Mouse (Mus musculus): ENCODE data around the gene Hoxb6. TPM values are rescaled to one million over a fixed set of nuclear protein-coding genes. Genes with fewer than 3 reads are reported as not detected.
A peak's percentile ranks its signal among the peaks of the same experiment; 100 is the strongest.

Gene Hoxb6
- polyA plus RNA-seq, 1 experiment from 2014 or later = 0.30 TPM

DNA sequence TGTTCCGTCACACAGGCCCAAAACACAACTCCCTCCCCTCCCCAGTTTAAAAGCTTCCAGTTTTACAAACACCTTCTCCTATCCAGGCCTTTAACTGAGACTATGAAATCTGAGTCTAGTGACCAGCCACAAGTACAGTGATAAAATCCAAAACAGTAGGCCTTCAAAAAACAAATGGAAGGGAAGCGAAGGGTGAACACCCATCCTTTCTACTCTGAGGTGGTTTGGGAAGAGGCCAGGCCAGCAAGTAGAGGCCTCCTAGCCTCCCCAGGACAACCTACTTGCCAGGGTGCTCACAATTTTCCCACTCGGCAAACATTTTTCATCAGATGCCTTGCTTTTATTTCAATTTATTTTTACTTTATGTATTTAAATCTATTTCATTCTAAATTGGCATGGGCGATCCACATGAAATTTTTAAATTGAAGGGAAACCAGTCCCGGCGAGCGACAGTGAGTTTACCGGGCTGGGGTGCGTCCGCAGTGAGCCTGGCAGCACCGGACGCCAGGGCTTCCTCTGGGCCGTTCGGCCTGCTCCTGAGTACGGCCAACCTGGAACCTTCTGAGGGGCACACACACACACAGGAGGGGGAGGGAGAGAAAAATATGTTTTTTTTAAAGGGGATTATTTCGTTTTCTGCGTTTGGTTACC lies 1.4 kb upstream of the Hoxb6 start:
- H3K27me3 ChIP-seq (replicated peaks) = peaks cover 99% of the 10 kb centered on the region
- no peak overlapping the region for H3K27ac ChIP-seq
- H3K36me3 ChIP-seq = no peaks in the 10 kb centered on the region
- H3K4me1 ChIP-seq = peaks cover 14% of the 10 kb centered on the region; the same call in 1 of the 2 replicates
- H3K4me3 ChIP-seq = no peak overlapping the region
- WGBS (ENCODE audit: insufficient replicate concordance) = 22% methylated on average over 17 of the region's 17 CpGs
- no peaks in the 10 kb centered on the region for H3K9me3 ChIP-seq (replicated peaks)
- no peak for ATAC-seq
- H3K4me2 ChIP-seq = no peak overlapping the region
- no peak overlapping the region for H3K9ac ChIP-seq

DNA sequence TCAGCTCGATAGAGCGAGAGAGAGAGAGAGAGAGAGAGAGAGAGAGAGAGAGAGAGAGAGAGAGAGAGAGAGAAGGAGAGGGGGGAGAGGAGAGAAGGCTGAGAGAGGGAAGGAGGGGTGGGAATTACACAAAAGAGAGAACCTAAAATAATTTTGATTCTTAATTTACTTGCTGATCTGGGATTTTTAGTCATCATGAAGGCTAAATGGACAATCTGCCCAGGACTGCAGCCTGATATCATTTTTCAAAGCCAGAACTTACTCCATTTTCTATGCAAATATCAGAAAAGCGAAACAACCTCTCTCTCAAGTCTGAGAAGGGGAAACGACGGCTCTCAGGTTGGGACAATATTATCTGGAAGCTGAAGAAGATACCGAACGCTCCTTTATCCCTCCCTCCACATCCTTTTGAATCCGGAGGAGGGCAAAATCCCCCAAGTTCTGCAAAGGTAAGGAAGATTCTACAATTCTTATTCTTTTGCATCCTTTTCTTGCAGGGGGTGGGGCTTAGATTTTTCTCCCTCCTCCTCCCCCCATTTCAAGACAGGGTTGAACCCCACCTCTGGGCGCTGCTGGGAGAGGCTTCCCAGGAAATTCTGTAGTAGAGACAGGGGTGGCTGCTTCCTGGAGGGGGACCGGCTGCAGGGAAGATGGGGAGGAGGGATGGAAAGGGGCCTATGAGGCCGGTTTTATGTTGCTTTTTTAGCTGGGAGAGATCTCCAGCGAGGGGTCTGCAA lies 457 bp downstream of the Hoxb6 start:
- no peaks in the 10 kb centered on the region for H3K36me3 ChIP-seq
- no peak overlapping the region for H3K4me2 ChIP-seq
- no peak overlapping the region for H3K9ac ChIP-seq
- H3K4me3 ChIP-seq = no peak overlapping the region
- H3K27ac ChIP-seq = no peak overlapping the region
- WGBS (ENCODE audit: insufficient replicate concordance) = 2% methylated on average over 12 of the region's 12 CpGs
- H3K4me1 ChIP-seq = peaks cover 9% of the 10 kb centered on the region; the same call in 1 of the 2 replicates
- no peaks in the 10 kb centered on the region for H3K9me3 ChIP-seq (replicated peaks)
- peaks cover 99% of the 10 kb centered on the region for H3K27me3 ChIP-seq (replicated peaks)
- ATAC-seq = no peak

DNA sequence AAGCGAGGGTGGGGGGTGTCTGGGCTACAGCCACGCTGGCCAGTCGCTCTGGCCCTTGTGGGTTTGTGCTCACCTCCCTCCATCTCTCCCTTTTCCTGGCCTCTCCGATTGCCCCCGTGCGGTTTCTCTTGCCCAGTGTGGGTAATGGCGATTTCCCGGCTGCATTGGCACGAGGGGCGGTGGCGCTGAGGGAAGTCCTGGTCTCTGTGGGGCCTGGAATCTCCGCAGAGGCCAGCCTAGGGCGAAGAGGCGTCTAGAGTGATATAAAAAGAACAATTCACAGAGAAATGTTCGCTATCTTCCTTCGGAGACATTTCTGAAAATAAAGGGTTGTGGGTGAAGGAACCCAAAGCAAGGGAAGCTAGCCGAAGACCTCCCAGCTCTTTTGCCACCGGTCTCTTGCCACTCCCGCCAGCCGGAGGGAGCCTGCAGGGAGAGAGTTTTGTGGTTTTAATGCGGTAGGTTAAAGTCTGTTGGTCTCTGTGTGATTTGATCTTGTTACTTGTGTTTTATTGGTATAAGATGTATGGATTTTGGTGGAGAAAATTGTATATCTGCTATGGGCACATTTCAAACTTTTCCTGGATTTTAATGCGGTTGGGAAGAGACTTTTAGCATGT lies 1.1 kb downstream of the Hoxb6 start:
- 2% methylated on average over 22 of the region's 22 CpGs for WGBS (ENCODE audit: insufficient replicate concordance)
- Histone ChIP-seq H3K27me3 (replicated peaks) (peaks cover 99% of the 10 kb centered on the region), H3K9me3 (replicated peaks) (no peaks in the 10 kb centered on the region), H3K36me3 (no peaks in the 10 kb centered on the region), H3K27ac (no peak overlapping the region), H3K4me1 (peaks cover 9% of the 10 kb centered on the region; the same call in 1 of the 2 replicates), H3K4me3 (no peak overlapping the region), H3K9ac (no peak overlapping the region), H3K4me2 (no peak overlapping the region)
- no peak for ATAC-seq

DNA sequence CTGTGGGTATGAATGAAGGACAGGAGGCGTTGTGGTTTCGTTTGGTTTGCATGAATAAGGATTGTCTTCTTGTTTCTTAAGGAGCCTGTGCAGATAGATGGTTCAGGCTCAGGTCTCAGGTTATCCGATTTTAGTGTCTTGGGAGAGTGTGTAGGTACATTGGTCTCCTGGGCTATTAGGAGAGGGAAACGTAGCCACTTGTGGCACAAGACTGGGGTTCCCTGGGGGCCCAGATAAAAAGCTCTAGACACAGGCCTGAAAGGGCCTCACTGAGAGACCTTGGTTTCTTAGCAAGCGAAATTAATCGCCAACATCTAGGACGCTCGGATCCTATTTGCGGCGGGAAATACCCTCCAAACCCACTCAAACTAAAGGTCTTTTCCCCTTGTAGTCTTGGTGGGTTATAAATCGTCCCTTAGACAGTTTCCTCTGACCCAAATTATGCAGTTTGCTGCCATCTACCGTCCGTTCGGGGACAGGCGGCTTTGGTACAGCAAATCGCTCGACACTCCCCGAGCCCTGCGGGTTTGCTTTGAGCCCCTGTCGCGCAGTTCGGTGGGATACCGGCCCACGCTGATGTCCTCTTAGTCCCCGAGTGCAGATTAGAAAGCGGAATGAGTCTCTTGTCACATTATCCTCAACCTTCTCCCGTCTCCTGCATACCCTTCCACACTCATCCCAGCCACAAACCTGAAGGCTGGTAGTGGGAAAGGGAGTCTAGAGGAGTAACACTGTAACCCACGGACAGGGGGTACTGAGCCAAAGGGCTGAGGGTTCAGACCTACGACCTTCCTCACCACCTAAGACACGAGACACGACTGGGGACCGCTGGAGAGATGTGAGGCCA lies 2.2 kb downstream of the Hoxb6 start:
- peaks cover 9% of the 10 kb centered on the region; the same call in 1 of the 2 replicates for H3K4me1 ChIP-seq
- ATAC-seq = no peak
- under 1% methylated on average over 32 of the region's 32 CpGs for WGBS (ENCODE audit: insufficient replicate concordance)
- peaks cover 99% of the 10 kb centered on the region for H3K27me3 ChIP-seq (replicated peaks)
- H3K4me3 ChIP-seq = no peak overlapping the region
- no peaks in the 10 kb centered on the region for H3K9me3 ChIP-seq (replicated peaks)
- no peak overlapping the region for H3K4me2 ChIP-seq
- H3K9ac ChIP-seq = no peak overlapping the region
- H3K27ac ChIP-seq = no peak overlapping the region
- H3K36me3 ChIP-seq = no peaks in the 10 kb centered on the region

DNA sequence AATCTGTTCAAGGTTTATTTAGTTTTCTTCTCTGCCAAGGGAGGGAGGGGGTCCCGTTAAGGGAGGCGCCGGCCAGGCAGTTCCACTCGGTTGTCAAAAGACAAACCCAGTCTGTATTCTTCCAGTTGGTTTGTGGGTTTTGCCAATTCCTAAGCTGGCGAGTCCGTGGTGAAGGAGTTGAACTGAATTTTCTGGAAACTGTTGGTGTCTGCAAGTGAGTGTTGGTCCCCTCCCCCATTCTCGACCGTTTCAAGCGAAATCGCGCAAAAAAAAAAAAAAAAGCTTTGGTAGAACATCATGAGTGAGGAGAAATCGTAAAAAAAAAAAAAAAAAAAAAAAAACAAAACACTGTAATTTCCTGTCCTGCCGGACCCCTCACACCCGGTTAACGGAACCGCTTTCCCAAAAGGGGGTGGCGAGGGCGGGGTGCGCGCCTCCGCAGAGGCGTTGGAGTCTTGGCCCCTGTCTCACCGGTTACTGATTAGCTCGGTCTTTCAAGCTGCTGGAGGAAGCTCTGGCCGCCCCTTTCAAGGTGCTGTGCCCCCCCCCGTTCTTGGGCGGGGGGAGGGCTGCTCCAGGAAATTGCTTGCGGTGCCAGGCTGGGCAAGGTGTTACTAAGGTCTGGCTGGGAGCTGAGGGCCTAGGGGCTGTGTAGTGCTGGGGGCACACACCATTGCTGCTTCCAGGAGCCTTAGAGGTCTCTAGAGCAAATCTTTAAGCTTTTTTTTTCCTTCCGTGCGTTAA lies 3.0 kb downstream of the Hoxb6 start:
- H3K27me3 ChIP-seq (replicated peaks) = peaks cover 99% of the 10 kb centered on the region
- H3K4me2 ChIP-seq = no peak overlapping the region
- ATAC-seq = no peak
- H3K4me1 ChIP-seq = peaks cover 10% of the 10 kb centered on the region; the same call in 1 of the 2 replicates
- H3K36me3 ChIP-seq = no peaks in the 10 kb centered on the region
- 1% methylated on average over 30 of the region's 30 CpGs for WGBS (ENCODE audit: insufficient replicate concordance)
- H3K27ac ChIP-seq = no peak overlapping the region
- H3K4me3 ChIP-seq = no peak overlapping the region
- H3K9ac ChIP-seq = no peak overlapping the region
- H3K9me3 ChIP-seq (replicated peaks) = no peaks in the 10 kb centered on the region

DNA sequence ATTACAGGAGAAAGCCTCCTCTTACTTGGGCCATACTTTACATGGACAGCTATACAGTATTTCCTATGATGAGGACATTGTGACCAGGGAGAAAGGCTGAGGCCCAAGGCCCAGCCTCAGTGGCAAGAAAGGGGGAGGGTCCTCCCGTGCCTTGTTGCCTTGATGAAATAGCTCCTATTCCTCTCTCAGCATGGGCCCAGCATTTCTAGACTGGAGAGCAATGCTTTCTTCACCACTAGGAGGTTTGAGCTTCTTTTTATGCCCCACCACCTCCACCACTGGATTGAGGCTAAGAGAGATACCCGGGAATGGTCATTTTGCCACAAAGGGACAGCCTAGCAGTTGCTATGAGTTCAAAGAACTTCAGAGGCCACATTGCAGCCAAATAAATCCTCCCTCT lies 4.7 kb downstream of the Hoxb6 start:
- ATAC-seq = no peak
- Histone ChIP-seq H3K9ac (no peak overlapping the region), H3K36me3 (no peaks in the 10 kb centered on the region), H3K9me3 (replicated peaks) (no peaks in the 10 kb centered on the region), H3K27me3 (replicated peaks) (peaks cover 100% of the 10 kb centered on the region), H3K27ac (no peak overlapping the region), H3K4me3 (no peak overlapping the region), H3K4me1 (peaks cover 13% of the 10 kb centered on the region; the same call in 1 of the 2 replicates), H3K4me2 (no peak overlapping the region)
- WGBS (ENCODE audit: insufficient replicate concordance) = 17% methylated on average over 2 of the region's 2 CpGs

DNA sequence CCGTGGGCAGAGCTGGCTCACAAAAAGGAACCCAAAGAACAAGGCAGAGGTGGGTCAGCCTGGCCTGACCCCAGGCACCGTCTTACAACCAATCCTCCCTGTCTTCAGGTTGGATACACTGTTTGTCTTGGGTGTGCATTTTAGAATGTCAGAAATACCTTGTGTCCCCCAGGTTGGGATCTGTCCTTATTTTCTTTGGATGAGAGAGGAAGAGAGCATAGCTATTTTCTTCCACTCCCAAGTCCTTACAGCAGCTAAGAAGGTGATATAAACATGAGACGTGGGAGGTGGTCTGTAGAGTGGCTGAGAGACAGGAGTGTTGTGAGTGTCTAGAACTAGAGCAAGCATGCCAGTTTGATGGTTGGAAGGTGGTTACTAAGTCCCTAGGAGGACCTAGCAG lies 5.2 kb downstream of the Hoxb6 start:
- Histone ChIP-seq H3K9ac (no peak overlapping the region), H3K27ac (no peak overlapping the region), H3K4me2 (no peak overlapping the region), H3K4me1 (peaks cover 13% of the 10 kb centered on the region; the same call in 1 of the 2 replicates), H3K36me3 (no peaks in the 10 kb centered on the region), H3K9me3 (replicated peaks) (no peaks in the 10 kb centered on the region), H3K4me3 (no peak overlapping the region), H3K27me3 (replicated peaks) (peaks cover 100% of the 10 kb centered on the region)
- 28% methylated on average over 3 of the region's 3 CpGs for WGBS (ENCODE audit: insufficient replicate concordance)
- ATAC-seq = no peak

DNA sequence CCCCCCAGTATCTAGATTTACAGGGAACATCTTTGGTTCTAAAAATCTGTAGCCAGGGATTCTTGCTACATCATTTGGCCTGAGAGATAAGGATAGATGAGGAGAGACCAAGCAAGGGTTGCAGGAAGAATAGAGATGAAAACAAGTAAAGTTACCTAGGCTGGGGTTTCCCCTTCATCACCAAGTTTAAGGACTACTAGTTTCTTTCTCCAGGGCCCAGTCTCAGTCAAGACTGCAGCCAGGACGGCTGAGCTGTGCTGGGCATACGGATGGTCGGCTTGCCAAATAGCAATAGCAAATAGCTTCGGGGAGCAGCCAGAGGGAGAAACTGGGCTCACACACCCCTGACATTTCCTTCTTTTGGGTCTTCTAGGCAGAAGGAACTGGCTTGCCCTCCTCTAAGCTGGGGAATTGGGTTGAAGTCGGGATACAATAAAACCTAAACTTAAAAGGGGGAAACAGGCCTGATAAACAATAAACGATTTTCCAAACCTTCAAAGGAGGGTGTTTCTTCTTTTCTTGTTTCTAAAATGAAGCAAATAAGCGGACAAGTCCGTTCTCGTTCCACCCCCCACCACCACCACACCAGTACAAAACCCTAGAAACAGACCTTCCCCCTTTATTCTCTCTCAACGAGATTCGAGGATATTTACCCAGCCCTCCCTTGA lies 5.8 kb downstream of the Hoxb6 start:
- Histone ChIP-seq H3K36me3 (no peaks in the 10 kb centered on the region), H3K9me3 (replicated peaks) (no peaks in the 10 kb centered on the region), H3K4me2 (no peak overlapping the region), H3K4me1 (peaks cover 13% of the 10 kb centered on the region; the same call in 1 of the 2 replicates), H3K9ac (no peak overlapping the region), H3K27ac (no peak overlapping the region), H3K27me3 (replicated peaks) (peaks cover 100% of the 10 kb centered on the region), H3K4me3 (no peak overlapping the region)
- 22% methylated on average over 11 of the region's 11 CpGs for WGBS (ENCODE audit: insufficient replicate concordance)
- ATAC-seq = no peak

DNA sequence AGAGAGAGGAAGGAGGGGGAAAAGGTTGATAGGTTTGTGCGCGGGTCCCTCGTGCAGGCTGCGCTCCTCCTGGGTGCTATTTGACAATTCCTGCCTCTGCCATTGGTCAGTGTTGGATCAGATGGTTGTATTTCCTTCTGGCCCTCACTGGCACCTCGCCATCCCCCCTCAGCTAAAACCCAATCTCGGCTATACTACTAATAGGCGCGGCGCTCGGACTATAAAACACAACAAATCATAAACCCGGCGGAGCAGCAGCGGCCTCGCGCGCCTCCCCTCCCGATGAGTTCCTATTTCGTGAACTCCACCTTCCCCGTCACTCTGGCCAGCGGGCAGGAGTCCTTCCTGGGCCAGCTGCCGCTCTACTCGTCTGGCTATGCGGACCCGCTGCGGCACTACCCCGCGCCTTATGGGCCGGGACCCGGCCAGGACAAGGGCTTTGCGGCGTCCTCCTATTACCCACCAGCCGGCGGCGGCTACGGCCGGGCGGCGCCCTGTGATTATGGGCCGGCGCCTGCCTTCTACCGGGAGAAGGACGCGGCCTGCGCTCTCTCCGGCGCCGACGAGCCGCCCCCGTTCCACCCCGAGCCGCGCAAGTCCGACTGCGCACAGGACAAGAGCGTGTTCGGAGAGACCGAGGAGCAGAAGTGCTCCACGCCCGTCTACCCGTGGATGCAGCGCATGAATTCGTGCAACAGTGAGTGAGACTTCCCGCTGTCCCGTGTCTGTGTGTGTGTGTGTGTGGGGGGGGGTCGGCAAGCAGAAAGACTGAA lies 6.8 kb downstream of the Hoxb6 start:
- ATAC-seq = no peak

DNA sequence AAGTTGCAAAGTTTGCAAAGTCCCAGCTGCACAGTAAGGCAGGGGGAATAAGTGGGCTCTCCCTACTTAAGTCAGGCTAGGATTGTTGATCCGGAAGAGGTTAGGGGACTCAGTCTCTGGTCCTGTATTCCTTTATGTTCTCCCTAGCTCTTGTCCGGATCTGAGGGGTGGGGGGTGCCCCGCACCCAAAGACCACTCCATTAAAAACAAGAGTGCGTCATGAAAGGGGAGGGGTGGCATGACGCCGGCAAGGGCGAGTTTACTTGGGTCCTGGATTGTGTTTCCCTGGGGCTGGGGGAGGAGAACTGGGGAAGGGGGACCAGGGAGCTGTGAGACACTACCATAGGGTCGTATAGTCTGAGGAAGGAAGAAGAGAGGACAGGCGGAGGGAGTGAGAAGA lies 7.5 kb downstream of the Hoxb6 start:
- Histone ChIP-seq H3K9ac (no peak overlapping the region), H3K27ac (no peak overlapping the region), H3K9me3 (replicated peaks) (no peaks in the 10 kb centered on the region), H3K4me2 (peak overlapping the region; percentile 52; the same call in 1 of the 2 replicates), H3K4me1 (0 out of 2 replicates have a peak, but pooled peaks cover 10% of the 10 kb centered on the region), H3K36me3 (no peaks in the 10 kb centered on the region), H3K27me3 (replicated peaks) (peaks cover 100% of the 10 kb centered on the region), H3K4me3 (no peak overlapping the region)
- WGBS (ENCODE audit: insufficient replicate concordance) = 1% methylated on average over 9 of the region's 9 CpGs
- ATAC-seq = no peak

More for the DNA sequence above, 6.8 kb downstream of the Hoxb6 start:
- no peaks in the 10 kb centered on the region for H3K9me3 ChIP-seq (replicated peaks)
- H3K4me2 ChIP-seq = peak overlapping the region; percentile 52
- H3K4me3 ChIP-seq = peak overlapping the region; percentile 25
- H3K27ac ChIP-seq = no peak overlapping the region
- H3K9ac ChIP-seq = no peak overlapping the region
- H3K27me3 ChIP-seq (replicated peaks) = peaks cover 100% of the 10 kb centered on the region
- H3K4me1 ChIP-seq = peaks cover 14% of the 10 kb centered on the region; the same call in 1 of the 2 replicates
- no peaks in the 10 kb centered on the region for H3K36me3 ChIP-seq
- 2% methylated on average over 65 of the region's 66 CpGs for WGBS (ENCODE audit: insufficient replicate concordance)
